Mouse (Mus musculus) hindbrain, embryonic 14.5 days (tissue): ENCODE results near the gene Lrch3. TPM values are rescaled to one million over a fixed set of nuclear protein-coding genes. Genes with fewer than 3 reads are reported as not detected.

Source experiments
- ATAC-seq: fragments of 200-750 bp; cut with Nextera tagmentation; 2 replicates; pipeline ENCODE4 v1.8.0; 2017; ENCODE audit warnings: moderate number of reproducible peaks, mild to moderate bottlenecking, moderate TSS enrichment, moderate library complexity; ENCODE audit not compliant: low FRiP score
- DNase-seq: peaks from one replicate; pipeline ENCODE4 v3.0.0-alpha.2; 2015; ENCODE audit warnings: low spot score
- H3K27ac ChIP-seq: fragments of 300-500 bp; sonication (generic); 2 replicates; pipeline ENCODE4 v1.5.1; 2014; ENCODE audit warnings: mild to moderate bottlenecking, moderate library complexity
- H3K27me3 ChIP-seq: fragments of 300-500 bp; sonication (generic); 2 replicates; pipeline ENCODE4 v1.6.1; 2014; ENCODE audit warnings: mild to moderate bottlenecking, low read length, mixed read lengths; ENCODE audit not compliant: control insufficient read depth, insufficient read depth
- H3K36me3 ChIP-seq: fragments of 300-500 bp; sonication (generic); replicated peaks from 2 replicates; pipeline ENCODE4 v1.6.1; 2014; ENCODE audit not compliant: control insufficient read depth, insufficient read depth
- H3K4me1 ChIP-seq: fragments of 300-500 bp; sonication (generic); replicated peaks from 2 replicates; pipeline ENCODE4 v1.6.1; 2014; ENCODE audit warnings: antibody characterized with exemption, low read length, mixed read lengths; ENCODE audit not compliant: control insufficient read depth, insufficient read depth
- H3K4me2 ChIP-seq: fragments of 300-500 bp; sonication (generic); replicated peaks from 2 replicates; pipeline ENCODE4 v1.6.1; 2014; ENCODE audit warnings: mild to moderate bottlenecking, moderate library complexity
- H3K4me3 ChIP-seq: fragments of 300-500 bp; sonication (generic); replicated peaks from 2 replicates; pipeline ENCODE4 v1.5.1; 2014; ENCODE audit warnings: mild to moderate bottlenecking, low read length
- H3K9ac ChIP-seq: fragments of 300-500 bp; sonication (generic); 2 replicates; pipeline ENCODE4 v1.6.1; 2014
- H3K9me3 ChIP-seq: fragments of 300-500 bp; sonication (generic); 2 replicates; pipeline ENCODE4 v1.6.1; 2016; ENCODE audit warnings: low read length; ENCODE audit not compliant: control insufficient read depth
- WGBS: fragments of 180-500 bp; shearing (Covaris S2); extraction: QIAGEN DNeasy Blood & Tissue Kit; methylation state at CpG from one replicate; pipeline ENCODE4 v1.1.7; 2014; 5-methylcytosine and 5-hydroxymethylcytosine counted together
- polyA plus RNA-seq: library from polyadenylated mRNA; unstranded; fragments of >200 nt; fragmentation: Nextera tagmentation; extraction: Ambion mirVana; gene quantifications from 2 replicates; pipeline ENCODE4 v1.2.1, GENCODE M21; 2014

The Lrch3 gene
- polyA plus RNA-seq, 1 experiment from 2014 or later: 53.0 TPM

GRCm38 (mm10) chr16:33006888-33007287 lies 93.0 kb downstream of the Lrch3 start:
- H3K27ac ChIP-seq: no peak overlapping the region
- no peak overlapping the region for H3K4me3 ChIP-seq
- H3K27me3 ChIP-seq: no peaks in the 10 kb centered on the region
- no peak overlapping the region for H3K4me2 ChIP-seq
- no peak for DNase-seq
- H3K4me1 ChIP-seq: no peaks in the 10 kb centered on the region
- peaks cover 75% of the 10 kb centered on the region for H3K36me3 ChIP-seq
- ATAC-seq: no peak
- H3K9me3 ChIP-seq: no peaks in the 10 kb centered on the region
- H3K9ac ChIP-seq: no peak overlapping the region
- 93% methylated on average over 7 of the region's 7 CpGs for WGBS

GRCm38 (mm10) chr16:33007436-33007835 lies 93.5 kb downstream of the Lrch3 start:
- ATAC-seq (no peak), DNase-seq (no peak)
- WGBS: 74% methylated on average over 7 of the region's 7 CpGs
- Histone ChIP-seq H3K4me3 (no peak overlapping the region), H3K27me3 (no peaks in the 10 kb centered on the region), H3K4me2 (no peak overlapping the region), H3K36me3 (peaks cover 81% of the 10 kb centered on the region), H3K4me1 (no peaks in the 10 kb centered on the region), H3K9ac (no peak overlapping the region), H3K27ac (no peak overlapping the region; the same call in 1 of the 2 replicates), H3K9me3 (no peaks in the 10 kb centered on the region)

DNA sequence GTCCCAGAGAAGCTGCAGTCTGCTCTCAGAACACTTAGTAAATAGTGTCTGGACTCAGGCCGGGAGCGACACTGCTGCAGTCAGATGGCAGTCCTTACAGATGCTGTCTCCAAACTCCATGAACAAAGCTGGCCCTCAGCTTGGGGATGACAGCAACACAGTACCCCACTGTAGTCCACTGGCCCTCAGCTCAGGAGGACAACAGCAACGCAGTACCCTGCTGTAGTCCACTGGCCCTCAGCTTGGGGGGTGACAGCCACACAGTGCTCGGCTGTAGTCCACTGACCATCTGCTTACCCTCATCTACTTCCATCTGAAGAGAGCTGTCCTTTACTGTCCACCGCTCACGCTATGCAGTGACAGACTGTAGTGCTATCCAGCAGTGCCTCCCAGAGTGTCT lies 96.3 kb downstream of the Lrch3 start:
- Histone ChIP-seq H3K9ac (no peak overlapping the region), H3K36me3 (peaks cover 95% of the 10 kb centered on the region)
- DNase-seq: no peak

GRCm38 (mm10) chr16:33013801-33014200 lies 99.9 kb downstream of the Lrch3 start:
- no peak overlapping the region for H3K4me2 ChIP-seq
- no peak overlapping the region for H3K9ac ChIP-seq
- DNase-seq (no peak), ATAC-seq (no peak)
- H3K9me3 ChIP-seq: no peaks in the 10 kb centered on the region
- H3K27ac ChIP-seq: no peak overlapping the region
- 96% methylated on average over 5 of the region's 5 CpGs for WGBS
- no peaks in the 10 kb centered on the region for H3K27me3 ChIP-seq
- H3K4me3 ChIP-seq: no peak overlapping the region
- H3K4me1 ChIP-seq: no peaks in the 10 kb centered on the region
- peaks cover 73% of the 10 kb centered on the region for H3K36me3 ChIP-seq

More for the DNA sequence above, 96.3 kb downstream of the Lrch3 start:
- Histone ChIP-seq H3K9me3 (no peaks in the 10 kb centered on the region), H3K4me2 (no peak overlapping the region), H3K27ac (no peak overlapping the region), H3K4me1 (no peaks in the 10 kb centered on the region), H3K27me3 (no peaks in the 10 kb centered on the region), H3K4me3 (no peak overlapping the region)
- WGBS: 89% methylated on average over 6 of the region's 6 CpGs
- ATAC-seq: no peak

GRCm38 (mm10) chr16:33014921-33015320 lies 101.0 kb downstream of the Lrch3 start:
- 92% methylated on average over 1 of the region's 1 CpGs for WGBS
- no peaks in the 10 kb centered on the region for H3K9me3 ChIP-seq
- no peak overlapping the region for H3K4me2 ChIP-seq
- no peaks in the 10 kb centered on the region for H3K4me1 ChIP-seq
- no peak overlapping the region for H3K9ac ChIP-seq
- no peaks in the 10 kb centered on the region for H3K27me3 ChIP-seq
- no peak overlapping the region for H3K4me3 ChIP-seq
- H3K36me3 ChIP-seq: peaks cover 63% of the 10 kb centered on the region
- no peak overlapping the region for H3K27ac ChIP-seq
- no peak for ATAC-seq
- no peak for DNase-seq

DNA sequence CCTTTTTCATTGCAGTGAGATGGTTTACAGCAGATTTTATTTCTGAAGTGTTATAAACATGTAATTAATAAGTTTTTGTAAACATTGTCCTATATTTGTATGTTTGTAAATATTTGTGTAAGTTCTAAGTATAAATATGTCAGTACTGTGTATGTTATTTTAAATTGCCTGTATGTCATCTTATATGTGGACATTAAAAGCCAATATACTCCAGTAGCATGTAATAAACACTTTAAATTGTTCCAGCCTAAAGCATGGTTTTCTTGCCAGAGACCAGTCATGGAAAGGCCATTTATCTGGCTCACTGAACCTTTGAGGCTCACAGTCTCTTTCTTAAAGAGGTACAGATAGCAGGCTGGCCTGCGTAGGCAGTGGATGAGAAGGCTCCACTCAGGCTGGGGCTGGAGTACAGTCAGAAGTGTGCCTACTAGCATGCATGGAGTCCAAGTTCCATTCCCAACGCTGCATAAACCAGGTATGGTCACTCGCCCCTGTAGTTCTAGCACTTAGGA lies 101.6 kb downstream of the Lrch3 start:
- WGBS: 89% methylated on average over 3 of the region's 3 CpGs
- no peak for DNase-seq
- Histone ChIP-seq H3K4me3 (no peak overlapping the region), H3K36me3 (peaks cover 58% of the 10 kb centered on the region), H3K9ac (no peak overlapping the region), H3K9me3 (no peaks in the 10 kb centered on the region), H3K4me1 (no peaks in the 10 kb centered on the region), H3K27me3 (no peaks in the 10 kb centered on the region), H3K4me2 (no peak overlapping the region), H3K27ac (no peak overlapping the region)
- no peak for ATAC-seq

DNA sequence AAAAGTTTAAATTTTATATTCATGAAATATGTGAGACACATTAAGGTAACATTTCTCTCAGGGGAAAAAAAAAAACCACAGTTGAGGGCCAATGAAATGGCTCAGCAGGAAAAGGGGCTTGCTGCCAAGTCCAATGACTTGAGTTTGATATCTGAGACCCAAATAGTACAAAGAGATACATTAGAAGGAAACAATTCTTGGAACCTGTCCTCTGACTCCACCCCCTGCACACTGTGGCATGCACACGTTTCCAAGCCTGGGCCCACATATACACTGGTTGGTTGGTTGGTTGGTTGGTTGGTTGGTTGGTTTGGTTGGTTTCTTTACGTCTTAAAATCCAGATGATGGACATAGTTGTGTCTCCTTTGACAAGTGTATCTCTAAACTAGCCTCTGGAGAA lies 102.1 kb downstream of the Lrch3 start:
- no peak overlapping the region for H3K27ac ChIP-seq
- ATAC-seq (no peak), DNase-seq (no peak)
- H3K4me1 ChIP-seq: no peaks in the 10 kb centered on the region
- no peak overlapping the region for H3K4me3 ChIP-seq
- H3K9me3 ChIP-seq: no peaks in the 10 kb centered on the region
- H3K27me3 ChIP-seq: no peaks in the 10 kb centered on the region
- no peak overlapping the region for H3K9ac ChIP-seq
- peaks cover 52% of the 10 kb centered on the region for H3K36me3 ChIP-seq
- no peak overlapping the region for H3K4me2 ChIP-seq
- WGBS: 94% methylated on average over 2 of the region's 2 CpGs

GRCm38 (mm10) chr16:33017677-33018349 lies 103.9 kb downstream of the Lrch3 start:
- no peak overlapping the region for H3K4me3 ChIP-seq
- peaks cover 36% of the 10 kb centered on the region for H3K36me3 ChIP-seq
- no peaks in the 10 kb centered on the region for H3K27me3 ChIP-seq
- H3K9ac ChIP-seq: no peak overlapping the region
- no peak overlapping the region for H3K27ac ChIP-seq
- no peak overlapping the region for H3K4me2 ChIP-seq
- DNase-seq (no peak), ATAC-seq (no peak)
- no peaks in the 10 kb centered on the region for H3K9me3 ChIP-seq
- no peaks in the 10 kb centered on the region for H3K4me1 ChIP-seq
- 95% methylated on average over 5 of the region's 5 CpGs for WGBS

- Histone ChIP-seq H3K9ac (no peak overlapping the region), H3K27me3 (no peaks in the 10 kb centered on the region), H3K4me2 (no peak overlapping the region), H3K4me3 (no peak overlapping the region), H3K27ac (no peak overlapping the region), H3K36me3 (peaks cover 21% of the 10 kb centered on the region), H3K9me3 (no peaks in the 10 kb centered on the region), H3K4me1 (no peaks in the 10 kb centered on the region)
- ATAC-seq (no peak), DNase-seq (no peak)
- 78% methylated on average over 21 of the region's 21 CpGs for WGBS
Observed at GRCm38 (mm10) chr16:33019117-33019770, 105.3 kb downstream of the Lrch3 start.
